Mouse (Mus musculus): ENCODE measurements around the gene March1.

March1 gene

GRCm38 (mm10) chr8:66430639-66431038, 812.9 kb downstream of the March1 start:
- no peak for DNase-seq

GRCm38 (mm10) chr8:66433577-66433976, 815.9 kb downstream of the March1 start:
- DNase-seq, result no peak

GRCm38 (mm10) chr8:66436804-66437203, 819.1 kb downstream of the March1 start:
- DNase-seq, result no peak

DNA sequence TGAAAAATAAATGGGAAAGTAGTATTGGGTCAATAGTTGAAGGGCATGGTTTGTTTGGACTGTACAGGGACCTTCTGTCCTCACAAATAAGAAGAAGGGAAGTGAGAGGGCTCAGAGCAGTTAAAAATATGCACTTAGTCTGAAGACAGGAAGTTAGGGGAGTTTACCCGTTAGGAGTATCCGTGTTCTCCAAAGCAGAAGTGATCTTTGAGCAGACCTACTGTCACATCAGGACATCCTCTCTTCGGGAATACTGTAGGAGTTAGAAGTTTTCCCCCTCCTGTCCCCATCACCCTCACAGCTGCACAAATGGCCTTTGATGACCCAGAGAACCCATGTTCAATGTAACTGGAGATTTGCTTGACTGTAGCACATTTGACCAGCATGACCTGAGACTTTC, 820.2 kb downstream of the March1 start:
- DNase-seq, result no peak

DNA sequence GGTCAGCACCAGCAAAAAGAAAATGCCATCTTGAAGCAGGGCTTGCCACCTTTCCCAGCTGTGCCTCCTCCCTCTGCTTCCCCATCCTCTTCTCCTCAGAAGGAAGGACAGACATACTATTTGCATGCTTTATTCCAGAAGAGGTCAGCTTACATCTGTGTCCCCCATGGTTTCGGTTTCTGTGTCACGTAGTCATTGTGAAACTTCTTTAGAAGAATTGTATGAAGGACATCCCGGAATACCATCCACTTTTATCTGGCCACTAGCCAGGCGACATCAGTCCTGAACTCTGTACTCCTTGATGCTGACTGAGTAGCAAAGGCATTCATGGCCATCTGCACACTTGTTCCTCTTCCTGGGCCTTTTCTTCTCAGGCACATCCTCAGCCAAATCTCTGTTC, 820.8 kb downstream of the March1 start:
- DNase-seq, result no peak

GRCm38 (mm10) chr8:66441123-66441522, 823.4 kb downstream of the March1 start:
- peak; percentile 20 for DNase-seq

- peak; percentile 64 for DNase-seq
Observed at GRCm38 (mm10) chr8:66442778-66443177, 825.1 kb downstream of the March1 start.

DNA sequence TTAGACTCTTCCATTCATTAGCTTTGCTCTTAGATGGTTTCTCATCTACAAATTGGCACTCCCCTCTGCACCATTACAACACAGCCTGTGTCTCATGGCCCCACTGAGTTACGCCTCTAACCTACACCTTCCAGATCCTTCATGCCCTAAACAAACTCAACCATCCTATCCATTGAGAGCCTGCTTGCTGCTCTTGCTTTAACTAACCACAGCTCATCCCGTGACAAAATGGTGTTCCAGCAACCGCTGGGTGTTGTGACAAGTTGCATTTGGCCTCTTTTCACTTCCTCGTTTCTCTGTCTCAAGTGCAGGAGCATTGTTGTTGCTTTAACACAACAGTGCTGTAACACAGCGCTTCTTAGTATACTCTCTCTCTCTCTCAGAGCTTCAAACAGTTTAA, 826.4 kb downstream of the March1 start:
- no peak for DNase-seq

DNA sequence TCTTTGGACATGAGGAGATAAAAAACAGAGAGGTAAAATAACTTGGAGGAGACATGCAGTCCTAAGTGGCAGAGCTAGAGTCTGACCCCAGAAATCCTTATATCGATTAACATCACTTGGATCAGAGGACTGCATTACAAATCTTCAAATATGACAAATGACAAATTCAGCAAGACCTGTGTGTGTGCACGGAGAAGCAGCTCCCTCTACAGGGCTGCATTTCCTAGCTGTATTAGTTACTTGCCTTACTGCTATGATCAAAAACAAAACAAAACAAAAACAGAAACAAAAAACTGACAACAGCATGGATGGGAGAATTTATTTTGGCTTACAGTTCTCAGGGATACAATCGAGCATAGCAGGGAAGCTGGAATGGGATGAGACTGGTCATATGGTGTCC, 827.7 kb downstream of the March1 start:
- no peak for DNase-seq

DNA sequence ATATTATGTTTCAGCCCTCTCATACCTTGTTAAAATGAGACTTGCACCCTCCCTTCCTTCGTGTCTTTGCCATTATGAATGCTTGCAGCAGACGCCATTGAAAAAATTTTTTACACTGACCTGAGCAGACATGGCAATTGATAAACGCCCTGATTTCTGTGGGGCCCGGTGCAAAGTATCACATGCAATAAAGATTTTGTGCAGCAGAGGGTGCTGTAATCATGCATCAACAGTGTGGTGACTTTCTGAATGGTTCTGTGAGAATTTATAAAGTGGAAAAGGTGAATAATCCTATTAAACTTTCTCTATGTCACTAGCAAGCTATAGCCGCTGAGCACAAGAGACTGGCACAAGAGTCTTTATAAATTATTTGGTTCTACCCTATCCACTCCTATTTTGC, 833.0 kb downstream of the March1 start:
- peak; percentile 34 for DNase-seq

- DNase-seq, result peak; percentile 27
Observed at GRCm38 (mm10) chr8:66457057-66457456, 839.4 kb downstream of the March1 start.

- no peak for DNase-seq
Observed at GRCm38 (mm10) chr8:66469821-66470220, 852.1 kb downstream of the March1 start.

DNA sequence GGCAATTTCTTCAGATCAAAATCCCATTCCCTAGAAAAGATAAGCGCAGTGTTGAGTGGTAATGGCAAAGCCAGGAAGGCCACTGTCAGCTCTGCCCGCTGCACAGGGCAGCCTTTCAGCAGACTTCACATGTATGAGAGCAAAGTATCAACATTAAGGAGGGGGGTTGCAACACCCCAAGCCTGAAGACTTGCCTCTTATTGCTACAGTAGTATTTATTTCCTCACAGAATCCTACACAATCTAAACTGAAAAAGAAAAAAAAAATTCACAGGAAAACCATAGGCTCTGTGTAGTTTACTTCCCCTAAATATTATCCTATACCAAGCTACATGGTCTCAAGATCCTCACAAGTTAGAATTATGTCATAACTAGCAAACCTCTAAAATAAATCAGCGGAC, 859.2 kb downstream of the March1 start:
- DNase-seq, result no peak

GRCm38 (mm10) chr8:66486084-66486763, 868.5 kb downstream of the March1 start, which contains the start of gene Tma16:
Gene Tma16, minus strand, starts transcription at chr8:66486530.
- DNase-seq, result peak; percentile 89

DNA sequence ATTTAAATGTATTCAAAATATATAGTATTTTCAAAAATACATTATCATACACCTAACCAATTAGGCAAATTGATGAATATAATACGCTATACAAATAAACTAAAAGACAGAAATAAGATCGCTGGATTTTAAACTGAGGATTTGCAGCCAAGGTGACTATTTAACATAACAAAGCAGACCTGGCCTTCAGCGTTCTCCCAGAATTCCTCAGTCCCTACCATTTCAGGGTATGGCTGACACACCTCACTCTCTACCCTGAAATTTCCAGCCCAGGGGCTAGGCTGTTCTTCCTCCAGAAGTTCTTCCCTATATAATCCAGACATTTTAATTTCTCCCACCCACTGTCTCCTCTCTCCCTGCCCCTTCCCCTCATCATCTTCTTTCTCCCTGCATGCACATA, 870.9 kb downstream of the March1 start:
- DNase-seq, result no peak

DNA sequence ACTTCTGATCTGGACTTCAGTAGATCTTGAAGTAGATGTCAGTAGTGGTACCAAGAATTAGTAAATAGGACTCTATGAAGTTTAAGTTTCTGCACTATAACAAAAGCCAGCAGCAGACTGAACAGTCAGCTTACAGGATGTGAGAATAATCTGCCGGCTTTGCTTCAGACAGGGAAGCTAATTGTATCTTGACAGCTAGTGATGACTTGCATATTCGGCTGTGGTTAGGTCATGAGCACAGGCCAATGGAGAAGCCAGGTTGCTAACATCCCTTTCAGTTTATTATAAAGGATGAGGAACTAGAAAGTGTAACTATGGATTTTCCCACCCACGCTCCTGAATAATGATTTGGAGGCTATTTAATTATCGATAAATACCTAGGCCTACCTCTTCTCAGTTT, 872.9 kb downstream of the March1 start:
- no peak for DNase-seq

DNA sequence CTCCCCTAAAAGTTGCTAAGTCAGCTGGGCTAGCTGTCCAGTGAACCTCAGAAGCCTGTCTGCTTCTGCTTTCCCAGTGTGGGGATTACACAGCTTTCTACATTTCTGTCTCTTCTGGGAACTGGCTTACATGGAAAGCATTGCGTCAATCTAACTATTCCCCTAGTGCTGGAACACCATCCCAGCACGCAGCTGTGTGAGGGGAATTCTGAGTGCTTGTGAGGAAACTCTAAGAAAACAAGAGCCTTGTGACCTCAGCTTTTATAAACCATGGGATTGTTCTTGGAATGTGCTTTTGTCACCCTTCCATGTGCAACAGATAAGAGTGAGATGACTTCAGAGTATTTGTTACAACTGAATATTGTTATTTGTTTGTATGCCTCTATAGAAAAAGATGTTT, 876.8 kb downstream of the March1 start:
- DNase-seq, result no peak

DNA sequence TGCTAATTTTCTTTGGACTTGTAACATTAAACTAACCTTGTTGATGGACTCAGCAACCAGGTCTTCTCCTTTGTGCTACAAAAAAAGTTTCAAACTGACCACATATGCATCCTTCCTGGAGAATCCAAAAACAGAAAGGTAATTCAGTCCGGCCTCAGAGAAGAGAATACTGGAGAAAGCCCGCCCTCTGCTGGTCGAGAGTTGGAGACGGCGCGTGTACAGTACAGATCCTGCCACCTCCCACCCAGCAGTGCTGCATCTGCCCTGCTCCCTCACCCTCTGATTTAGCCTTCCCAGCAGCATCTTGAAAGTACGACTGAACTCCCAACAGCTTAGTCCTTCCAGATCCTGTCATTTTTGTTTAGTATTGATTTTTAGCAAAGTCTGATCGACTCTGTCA, 878.0 kb downstream of the March1 start:
- peak; percentile 77 for DNase-seq

- DNase-seq, result peak; percentile 71
Observed at GRCm38 (mm10) chr8:66496998-66497577, 879.4 kb downstream of the March1 start.

- no peak for DNase-seq
Observed at GRCm38 (mm10) chr8:66503381-66503780, 885.7 kb downstream of the March1 start.

GRCm38 (mm10) chr8:66511537-66511936, 893.8 kb downstream of the March1 start, which contains the start of gene Tktl2:
Gene Tktl2, plus strand, starts transcription at chr8:66511756.
- DNase-seq, result no peak

GRCm38 (mm10) chr8:66519149-66519548, 901.4 kb downstream of the March1 start:
- DNase-seq, result no peak

DNA sequence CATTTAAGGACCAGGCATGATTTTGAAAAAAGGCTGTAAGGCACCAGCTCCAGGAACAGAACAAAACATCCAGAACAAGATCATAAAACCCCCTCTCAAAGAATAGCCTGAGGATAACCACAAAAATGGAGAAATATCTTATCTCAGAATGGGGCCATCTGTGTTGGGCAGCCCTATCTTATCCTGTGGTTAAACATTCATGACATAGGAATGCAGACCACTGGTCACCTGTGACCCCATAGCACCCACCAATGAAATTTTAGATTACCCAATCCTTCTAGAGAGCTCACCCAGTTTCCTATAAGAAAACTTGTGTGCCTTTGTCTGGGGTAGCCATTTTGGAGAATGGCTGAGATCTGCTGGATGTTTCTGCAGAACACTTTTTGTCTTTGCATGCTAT, 902.9 kb downstream of the March1 start:
- DNase-seq, result no peak

Measured in embryo, embryonic 11 days (tissue).